Mouse (Mus musculus) adrenal gland, adult 10 weeks (tissue): ENCODE data around the gene Tuba1b. TPM values are rescaled to one million over a fixed set of nuclear protein-coding genes. Genes with fewer than 3 reads are reported as not detected.

Source experiments
- polyA plus RNA-seq: library from polyadenylated mRNA; stranded (reverse); fragments of 350-450 nt; fragmentation: Illumina TruSeq; extraction: RNeasy Lipid Tissue Mini Kit (QIAGEN cat#74804); gene quantifications from one replicate; pipeline ENCODE4 v1.2.3, GENCODE M21; 2014; ENCODE audit warnings: low read depth, low replicate concordance

The Tuba1b gene
- polyA plus RNA-seq = 54.1 TPM

GRCm38 (mm10) chr15:98934217-98934839 is at the start of gene Tuba1b:
Gene Tuba1b (minus strand): TSS chr15:98934565.

GRCm38 (mm10) chr15:98953401-98954356 is 19.3 kb upstream of the Tuba1b start, which contains the start of the genes Gm49450 and Tuba1a:
Gene Gm49450 (minus strand): TSS chr15:98953551.
Gene Tuba1a (minus strand): TSS chr15:98953703.

DNA sequence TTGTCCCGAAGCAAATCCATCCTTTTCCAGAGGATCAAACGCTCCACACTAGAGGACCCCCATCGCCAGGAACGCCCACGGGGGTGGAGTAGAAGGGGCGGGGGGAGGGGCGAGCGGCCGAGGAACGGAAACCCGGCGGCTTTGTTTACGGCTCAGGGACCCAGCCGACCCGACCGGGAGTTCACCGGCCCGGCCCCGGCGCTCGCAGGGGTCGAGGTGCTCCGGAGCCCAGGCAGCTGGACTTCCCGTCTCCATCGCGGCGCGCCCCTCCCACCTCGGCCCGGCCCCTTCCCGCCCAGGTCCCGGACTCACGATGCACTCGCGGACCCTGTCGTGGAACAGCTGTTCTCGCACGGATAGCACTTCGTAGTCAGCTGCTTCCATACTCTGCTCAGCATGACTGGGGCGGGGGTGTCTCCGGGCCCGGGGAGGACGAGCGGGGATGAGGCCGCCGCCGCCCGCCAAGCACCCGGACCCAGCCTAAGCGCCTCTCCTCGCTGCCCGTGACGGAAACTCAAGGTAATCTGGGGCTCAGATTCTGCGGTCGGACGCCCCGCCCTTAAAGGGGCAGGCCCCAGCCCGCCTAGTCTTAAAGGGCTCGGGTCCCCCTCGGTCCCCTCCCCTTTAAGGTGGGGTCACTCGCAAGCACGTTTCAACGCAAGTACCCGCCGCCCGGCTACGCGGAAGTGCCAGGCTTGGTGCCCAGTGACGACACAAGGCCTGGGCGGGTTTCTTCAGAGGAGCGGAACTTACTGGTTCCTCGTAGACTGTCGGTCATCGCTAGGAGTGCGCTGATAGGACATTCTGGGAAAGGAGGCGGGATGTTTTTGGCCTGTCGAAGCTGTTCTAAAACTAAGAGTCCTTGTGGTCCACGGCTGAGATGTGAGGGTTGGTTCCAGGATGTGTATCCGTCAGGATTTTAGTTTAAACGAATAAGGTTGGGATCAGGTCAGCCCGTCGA is 16.5 kb downstream of the Tuba1b start, which contains the start of gene Lmbr1l:
Lmbr1l (minus strand) TSS at position 694 of the 961 bp plus-strand sequence.

GRCm38 (mm10) chr15:98897928-98898800 is 36.2 kb downstream of the Tuba1b start, which contains the start of gene Dhh:
Gene Dhh (minus strand): TSS chr15:98898540.

DNA sequence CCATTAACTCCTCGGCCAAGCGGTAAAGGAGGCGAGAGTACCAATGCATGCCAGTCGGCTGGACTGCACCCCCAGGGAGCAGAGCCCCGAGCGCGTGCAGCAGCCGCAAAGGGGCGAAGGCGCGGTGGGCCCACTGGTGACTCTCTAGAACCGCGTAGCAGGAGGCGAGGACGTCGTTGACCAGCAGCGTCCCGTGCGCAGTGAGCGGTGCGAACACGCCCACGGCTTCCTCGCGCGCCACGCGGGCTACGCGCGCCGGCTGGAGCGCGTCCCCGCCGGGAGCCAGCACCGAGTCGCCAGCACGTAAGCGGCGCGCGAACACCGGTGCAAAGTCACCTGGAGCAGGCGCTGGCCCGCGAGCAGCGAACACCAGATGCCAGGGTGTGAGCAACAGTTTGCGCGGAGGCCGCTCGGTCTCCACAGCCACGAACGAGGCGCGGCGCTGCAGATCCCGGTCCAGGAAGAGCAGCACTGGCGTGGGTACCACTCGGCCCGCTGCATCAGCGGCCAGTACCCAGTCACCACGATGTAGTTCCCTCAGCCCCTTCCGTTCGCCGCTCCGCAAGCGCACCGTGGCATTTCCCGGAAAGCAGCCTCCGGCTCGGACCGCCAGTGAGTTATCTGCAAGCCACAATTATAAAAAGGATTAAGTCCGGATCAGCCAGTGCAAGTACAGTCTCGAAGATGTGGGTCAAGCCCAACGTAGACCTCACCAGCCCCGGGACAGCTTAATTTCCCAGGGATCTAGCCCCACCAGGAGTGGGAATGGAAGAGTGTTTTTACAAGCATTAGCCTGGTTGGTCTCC is 40.2 kb downstream of the Tuba1b start, which contains the start of gene Rhebl1:
Rhebl1 (minus strand) TSS at position 601 of the 806 bp plus-strand sequence.

Other genes with a start within 250 kb of the Tuba1b start
- not detected for gene Ccdc65, start 226.4 kb downstream of the Tuba1b start, polyA plus RNA-seq
- gene Fkbp11, start 206.4 kb downstream of the Tuba1b start, polyA plus RNA-seq = not detected
- gene Arf3, start 171.4 kb downstream of the Tuba1b start, polyA plus RNA-seq = 59.2 TPM
- gene Wnt10b, start 156.4 kb downstream of the Tuba1b start, polyA plus RNA-seq = 0.23 TPM
- not detected for gene Wnt1, start 144.7 kb downstream of the Tuba1b start, polyA plus RNA-seq
- gene Ddn, start 125.1 kb downstream of the Tuba1b start, polyA plus RNA-seq = not detected
- gene Prkag1, start 103.0 kb downstream of the Tuba1b start, polyA plus RNA-seq = 69.0 TPM
- gene Kmt2d, start 63.4 kb downstream of the Tuba1b start, polyA plus RNA-seq = 2.3 TPM
- gene Rhebl1, start 40.0 kb downstream of the Tuba1b start, polyA plus RNA-seq = 1.5 TPM
- gene Dhh, start 36.0 kb downstream of the Tuba1b start, polyA plus RNA-seq = 0.47 TPM
- gene Lmbr1l, start 16.3 kb downstream of the Tuba1b start, polyA plus RNA-seq = 1.9 TPM
- not detected for gene Gm49450, start 19.0 kb upstream of the Tuba1b start, polyA plus RNA-seq
- gene Tuba1a, start 19.1 kb upstream of the Tuba1b start, polyA plus RNA-seq = 44.0 TPM
- 23.9 TPM for gene Tuba1c, start 95.3 kb upstream of the Tuba1b start, polyA plus RNA-seq
- not detected for gene Prph, start 120.6 kb upstream of the Tuba1b start, polyA plus RNA-seq
- not detected for gene Troap, start 140.0 kb upstream of the Tuba1b start, polyA plus RNA-seq
- gene C1ql4, start 153.3 kb upstream of the Tuba1b start, polyA plus RNA-seq = not detected
- not detected for gene Dnajc22, start 158.6 kb upstream of the Tuba1b start, polyA plus RNA-seq
- gene Spats2, start 191.4 kb upstream of the Tuba1b start, polyA plus RNA-seq = 35.1 TPM